9 mouse cellular contexts compared by ENCODE assay signal in genomic region chr7:73196851-73197531, GRCm38 (mm10).
DNase-seq lines count a peak whose midpoint lies in the region; ATAC-seq and TF ChIP-seq lines count a peak whose summit lies in the region.
"Had no signal": no experiment of that assay in that cellular context is flagged by ENCODE, and none has a peak within 500 bp of the region (broad histone marks: within the 10 kb centered on the region; RNA-seq: fewer than 3 reads in every experiment).

No protein-coding gene starts in this region.

- no peak overlapping the region for H3K27ac ChIP-seq in kidney, adult 2 months (ENCODE audit: insufficient read depth, low read depth, low read length)
- H3K27ac ChIP-seq in forebrain, embryonic 15.5 days (replicated peaks): peak overlapping the region; percentile 58
- no peak overlapping the region for H3K27ac ChIP-seq in heart, embryonic 12.5 days (ENCODE audit: poor library complexity, severe bottlenecking)

- H3K9ac ChIP-seq in forebrain, embryonic 15.5 days (replicated peaks): no peak overlapping the region
- H3K9ac ChIP-seq in heart, embryonic 12.5 days: no peak overlapping the region

- H3K36me3 ChIP-seq in kidney, adult 2 months (ENCODE audit: control insufficient read depth, insufficient read depth, low read length): no peaks in the 10 kb centered on the region
- H3K36me3 ChIP-seq in forebrain, embryonic 15.5 days: no peaks in the 10 kb centered on the region
- no peaks in the 10 kb centered on the region for H3K36me3 ChIP-seq in heart, embryonic 12.5 days

- peak; percentile 82 for ATAC-seq in forebrain, embryonic 15.5 days (replicated peaks)
- ATAC-seq in heart, embryonic 12.5 days (ENCODE audit: insufficient number of reproducible peaks, low FRiP score): no peak

- DNase-seq in kidney, adult 2 months: peak; percentile 37
- no peak for DNase-seq in kidney, adult 18-20 months
- DNase-seq in cerebellum, adult 8-10 months: peak; percentile 8
- DNase-seq in layer of hippocampus, postnatal 14 days (ENCODE audit: low spot score in 2 of 2): peak; percentile 50 to 73
- DNase-seq in right cerebral cortex, postnatal 4 days: peak; percentile 67
- DNase-seq in embryo, embryonic 10.5 days (ENCODE audit: low spot score): no peak

- TF ChIP-seq POLR2A in kidney, adult 2 months (IDR thresholded peaks at IDR 0.05; ENCODE audit: low read depth, low read length): no peak

- H3K9me3 ChIP-seq in forebrain, embryonic 15.5 days: no peaks in the 10 kb centered on the region
- peaks cover 10% of the 10 kb centered on the region; the same call in 1 of the 2 replicates for H3K9me3 ChIP-seq in heart, embryonic 12.5 days (replicated peaks)

- H3K4me2 ChIP-seq in forebrain, embryonic 15.5 days (replicated peaks): no peak overlapping the region
- H3K4me2 ChIP-seq in heart, embryonic 12.5 days: no peak overlapping the region

- no peak for TF ChIP-seq CTCF in kidney, adult 2 months (conservative IDR thresholded peaks at IDR 0.05; ENCODE audit: insufficient read depth, insufficient read length, low read depth, low read length)

- H3K4me3 ChIP-seq in kidney, adult 2 months (ENCODE audit: insufficient read depth, low read depth, low read length): no peak overlapping the region
- no peak overlapping the region for H3K4me3 ChIP-seq in forebrain, embryonic 15.5 days
- no peak overlapping the region for H3K4me3 ChIP-seq in heart, embryonic 12.5 days
- H3K4me3 ChIP-seq: erythroblast, embryonic 14.5 days had no signal

- H3K27me3 ChIP-seq in kidney, adult 2 months (replicated peaks; ENCODE audit: control insufficient read depth, insufficient read depth, low read length): no peaks in the 10 kb centered on the region
- H3K27me3 ChIP-seq in forebrain, embryonic 15.5 days: no peaks in the 10 kb centered on the region
- H3K27me3 ChIP-seq in heart, embryonic 12.5 days (replicated peaks): peaks cover 30% of the 10 kb centered on the region; the same call in 1 of the 2 replicates

- WGBS in kidney, adult 2 months: 42% methylated on average over 12 of the region's 12 CpGs
- 12% methylated on average over 12 of the region's 12 CpGs for WGBS in forebrain, embryonic 15.5 days
- 60% methylated on average over 12 of the region's 12 CpGs for WGBS in heart, embryonic 12.5 days

- no peaks in the 10 kb centered on the region for H3K4me1 ChIP-seq in kidney, adult 2 months (ENCODE audit: control insufficient read depth, insufficient read depth, low read length)
- H3K4me1 ChIP-seq in forebrain, embryonic 15.5 days: peaks cover 46% of the 10 kb centered on the region
- peaks cover 13% of the 10 kb centered on the region; the same call in 1 of the 2 replicates for H3K4me1 ChIP-seq in heart, embryonic 12.5 days (replicated peaks)

Comparison
In these comparisons a context has a peak if more than half of its experiments do, and no peak if none do; other contexts are left out.
1. DNase-seq: peak in kidney, adult 2 months (single experiment), cerebellum, adult 8-10 months (single experiment), layer of hippocampus, postnatal 14 days (2 of 2) and right cerebral cortex, postnatal 4 days (single experiment); none in kidney, adult 18-20 months (single experiment) and embryo, embryonic 10.5 days (single experiment).